Mouse (Mus musculus) megakaryocyte, embryonic 14.5 days (primary cell): Measurements from ENCODE around the gene Gm9821. TPM values are rescaled to one million over a fixed set of nuclear protein-coding genes. Genes with fewer than 3 reads are reported as not detected.
A peak's percentile ranks its signal among the peaks of the same experiment; 100 is the strongest.

Experiments used
- H3K27me3 ChIP-seq: replicated peaks from 2 replicates; pipeline ENCODE3; 2012; ENCODE audit warnings: inconsistent platforms
- H3K36me3 ChIP-seq: replicated peaks from 2 replicates; pipeline ENCODE3; 2012; ENCODE audit warnings: low read length, inconsistent platforms, mixed read lengths
- H3K4me1 ChIP-seq: 2 replicates; pipeline ENCODE4 v1.6.1; 2012; ENCODE audit warnings: inconsistent platforms
- H3K4me3 ChIP-seq: replicated peaks from 2 replicates; pipeline ENCODE3; 2012; ENCODE audit warnings: moderate library complexity, mild to moderate bottlenecking, inconsistent platforms
- H3K9me3 ChIP-seq: 2 replicates; pipeline ENCODE4 v1.6.1; 2012; ENCODE audit warnings: inconsistent platforms
- FLI1 ChIP-seq: IDR thresholded peaks from 2 replicates; pipeline ENCODE4 v1.6.1; 2012; ENCODE audit warnings: low read length, inconsistent platforms, mixed read lengths
- GATA1 ChIP-seq: IDR thresholded peaks from 3 replicates; pipeline ENCODE4 v1.6.1; 2012; ENCODE audit warnings: mixed read lengths, low read length, inconsistent platforms, borderline replicate concordance
- polyA plus RNA-seq: library from polyadenylated mRNA; stranded (reverse); fragments of >175 nt; gene quantifications from 2 replicates; pipeline ENCODE4 v1.2.3, GENCODE M21; 2012; ENCODE audit warnings: low replicate concordance; ENCODE audit not compliant: insufficient read depth

Gm9821 gene
- polyA plus RNA-seq, 1 experiment, result not detected

- H3K36me3 ChIP-seq, result peaks cover 84% of the 10 kb centered on the region
- no peak overlapping the region for H3K4me3 ChIP-seq
- H3K4me1 ChIP-seq, result peaks cover 41% of the 10 kb centered on the region
- H3K9me3 ChIP-seq, result no peaks in the 10 kb centered on the region
- no peak for TF ChIP-seq GATA1
- TF ChIP-seq FLI1, result no peak
- H3K27me3 ChIP-seq, result peaks cover 10% of the 10 kb centered on the region
Measured at GRCm38 (mm10) chr2:91916346-91916977, 29.0 kb upstream of the Gm9821 start.

GRCm38 (mm10) chr2:91917096-91917495 lies 28.4 kb upstream of the Gm9821 start:
- peaks cover 48% of the 10 kb centered on the region for H3K4me1 ChIP-seq
- no peak for TF ChIP-seq GATA1
- no peak for TF ChIP-seq FLI1
- no peak overlapping the region for H3K4me3 ChIP-seq
- peaks cover 16% of the 10 kb centered on the region for H3K27me3 ChIP-seq
- no peaks in the 10 kb centered on the region for H3K9me3 ChIP-seq
- H3K36me3 ChIP-seq, result peaks cover 78% of the 10 kb centered on the region

GRCm38 (mm10) chr2:91920130-91920529 lies 25.4 kb upstream of the Gm9821 start:
- peaks cover 45% of the 10 kb centered on the region for H3K27me3 ChIP-seq

GRCm38 (mm10) chr2:91921181-91921789 lies 24.2 kb upstream of the Gm9821 start:
- Histone ChIP-seq H3K36me3 (peaks cover 36% of the 10 kb centered on the region), H3K4me1 (peaks cover 58% of the 10 kb centered on the region), H3K4me3 (peak overlapping the region; percentile 91), H3K27me3 (peaks cover 56% of the 10 kb centered on the region), H3K9me3 (no peaks in the 10 kb centered on the region)
- TF ChIP-seq GATA1, result no peak
- no peak for TF ChIP-seq FLI1

More at GRCm38 (mm10) chr2:91920130-91920529, 25.4 kb upstream of the Gm9821 start:
- no peaks in the 10 kb centered on the region for H3K9me3 ChIP-seq
- no peak overlapping the region for H3K4me3 ChIP-seq
- peaks cover 47% of the 10 kb centered on the region for H3K36me3 ChIP-seq
- H3K4me1 ChIP-seq, result peaks cover 60% of the 10 kb centered on the region
- no peak for TF ChIP-seq FLI1
- no peak for TF ChIP-seq GATA1

- Histone ChIP-seq H3K4me3 (peak overlapping the region; percentile 91), H3K36me3 (peaks cover 29% of the 10 kb centered on the region), H3K4me1 (peaks cover 63% of the 10 kb centered on the region), H3K9me3 (no peaks in the 10 kb centered on the region), H3K27me3 (peaks cover 58% of the 10 kb centered on the region)
- TF ChIP-seq FLI1 (no peak), GATA1 (no peak)
Measured at GRCm38 (mm10) chr2:91921790-91922570, 23.5 kb upstream of the Gm9821 start.

DNA sequence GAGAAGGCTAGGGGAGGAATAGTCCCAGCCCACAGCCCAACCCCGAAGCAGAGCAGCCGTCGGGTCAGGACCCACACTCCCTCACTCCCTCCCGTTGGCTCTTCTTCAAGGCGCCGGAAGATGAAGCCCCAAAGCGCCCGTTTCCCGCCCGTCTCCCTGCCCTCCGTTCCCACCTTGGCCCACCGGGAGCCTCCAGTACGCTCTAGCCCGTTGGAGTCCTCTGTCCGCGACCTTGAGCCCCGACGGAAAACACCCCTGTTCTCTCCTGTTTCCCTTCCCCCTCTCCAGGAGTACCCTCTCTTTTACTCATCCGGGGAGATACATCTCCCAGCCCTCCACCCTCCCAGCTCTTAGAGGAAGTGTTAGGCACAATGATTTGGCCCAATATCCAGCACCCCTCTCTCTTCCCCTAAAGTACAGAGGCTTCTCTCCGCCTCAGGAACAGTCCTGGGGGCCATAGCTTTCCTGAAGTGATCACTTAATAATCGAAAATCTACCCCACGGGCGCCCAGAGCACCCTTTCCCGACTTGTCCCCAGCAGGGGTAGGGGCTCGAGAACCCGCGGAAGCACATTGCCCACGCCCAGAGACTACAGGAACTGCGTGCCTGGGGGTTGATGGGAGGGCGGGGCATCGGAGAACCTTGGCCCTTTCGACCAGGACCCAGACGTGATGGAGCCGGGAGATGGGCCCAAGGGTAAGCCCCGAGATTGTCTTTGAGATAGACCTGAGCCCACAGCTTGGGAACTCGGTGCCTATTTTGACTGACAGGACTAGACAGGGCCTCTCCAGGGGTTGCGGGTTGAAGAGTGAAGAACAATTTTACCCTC lies 22.7 kb upstream of the Gm9821 start:
- Histone ChIP-seq H3K36me3 (peaks cover 21% of the 10 kb centered on the region), H3K4me3 (peak overlapping the region; percentile 91), H3K9me3 (no peaks in the 10 kb centered on the region), H3K27me3 (peaks cover 58% of the 10 kb centered on the region), H3K4me1 (peaks cover 68% of the 10 kb centered on the region)
- TF ChIP-seq GATA1, result no peak
- TF ChIP-seq FLI1, result no peak

GRCm38 (mm10) chr2:91923415-91924337 lies 21.8 kb upstream of the Gm9821 start:
- Histone ChIP-seq H3K27me3 (peaks cover 58% of the 10 kb centered on the region), H3K36me3 (peaks cover 18% of the 10 kb centered on the region), H3K9me3 (no peaks in the 10 kb centered on the region), H3K4me1 (peaks cover 76% of the 10 kb centered on the region), H3K4me3 (peak overlapping the region; percentile 91)
- no peak for TF ChIP-seq FLI1
- TF ChIP-seq GATA1, result no peak

GRCm38 (mm10) chr2:91924726-91925125 lies 20.8 kb upstream of the Gm9821 start:
- TF ChIP-seq FLI1 (no peak), GATA1 (no peak)
- Histone ChIP-seq H3K27me3 (peaks cover 58% of the 10 kb centered on the region), H3K4me1 (peaks cover 78% of the 10 kb centered on the region), H3K36me3 (peaks cover 22% of the 10 kb centered on the region), H3K9me3 (no peaks in the 10 kb centered on the region), H3K4me3 (no peak overlapping the region)
